Mouse (Mus musculus) layer of hippocampus, adult 6 months (tissue): ENCODE results near the gene Fpr2. TPM values are rescaled to one million over a fixed set of nuclear protein-coding genes. Genes with fewer than 3 reads are reported as not detected.

ENCODE experiments used
- long read RNA-seq, 2 experiments: library from polyadenylated mRNA; unstranded; transcript quantifications; one replicate each; pipeline ENCODE4 v2.0.0; 2019 to 2020
- polyA plus RNA-seq: library from polyadenylated mRNA; unstranded; fragments of <200 nt; fragmentation: Nextera tagmentation; gene quantifications from 2 replicates; pipeline ENCODE4 v1.2.3, GENCODE M21; 2021

Gene Fpr2
- polyA plus RNA-seq: not detected in 2 replicates
- long read RNA-seq, experiment 1: 0 reads
- long read RNA-seq, experiment 2: 0 reads

DNA sequence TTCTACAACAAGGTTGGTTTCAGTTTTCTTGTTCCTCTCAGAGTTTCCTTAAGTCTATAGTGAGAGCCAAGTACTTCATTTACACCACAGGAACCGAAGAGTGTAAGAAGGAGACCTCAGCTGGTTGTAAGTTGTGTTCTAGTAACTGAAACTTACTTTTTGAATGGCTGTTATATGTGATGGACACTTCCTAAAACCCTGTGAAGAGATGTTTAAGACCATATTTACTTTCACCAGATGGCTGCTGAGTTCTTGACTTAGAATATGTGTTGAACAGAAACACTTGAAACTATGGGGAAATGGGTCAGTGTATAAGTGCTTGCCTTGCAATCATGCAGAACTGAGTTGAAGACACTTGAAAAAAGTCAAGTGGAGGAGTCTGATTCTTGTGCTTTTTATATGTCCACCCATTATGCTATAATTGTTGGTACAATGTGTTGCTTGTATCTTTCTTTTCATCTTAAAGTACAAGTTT, at the start of gene Fpr2, which contains the start of gene Fpr3:
TSS of gene Fpr2 (plus strand) at position 51 of the 475 bp plus-strand sequence.
TSS of gene Fpr3 (plus strand) at position 79 of the 475 bp plus-strand sequence.

DNA sequence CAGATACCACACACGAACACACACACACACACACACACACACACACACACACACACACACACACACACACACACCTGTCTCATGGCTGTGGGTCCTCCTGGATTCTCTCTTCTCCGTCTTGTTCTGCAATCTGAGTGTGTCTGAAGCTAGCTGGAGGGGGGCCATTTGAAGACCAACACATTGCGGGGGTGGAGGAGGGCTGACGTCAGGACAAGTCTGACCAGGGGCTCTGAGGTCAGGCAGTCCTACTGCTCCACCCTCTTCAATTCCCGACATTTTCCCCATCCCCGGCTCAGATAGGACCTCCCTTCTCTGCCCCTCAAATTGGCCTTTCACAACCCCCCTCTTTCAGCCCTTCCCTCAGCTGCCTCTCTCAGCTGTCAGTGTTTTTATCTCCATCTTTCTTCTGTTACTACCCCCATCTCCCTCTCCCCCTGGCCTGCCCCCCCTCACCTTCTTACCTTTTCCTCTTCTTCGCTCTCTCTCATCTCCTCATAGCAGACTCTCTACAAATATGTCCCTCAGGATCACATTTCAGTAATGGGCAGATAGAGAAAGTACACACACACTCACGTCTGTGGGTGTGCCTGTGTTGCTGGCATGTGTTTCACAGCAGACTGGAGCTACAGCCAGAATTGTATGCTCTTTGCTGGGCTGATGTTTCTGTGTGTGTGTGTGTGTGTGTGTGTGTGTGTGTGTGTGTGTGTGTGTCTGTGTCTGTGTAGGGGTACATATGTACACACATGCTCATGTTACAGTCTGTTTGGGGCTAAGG, 32.4 kb upstream of the Fpr2 start, which contains the start of gene Has1:
TSS of gene Has1 (minus strand) at position 142 of the 775 bp plus-strand sequence.

GRCm38 (mm10) chr17:17883840-17884239, 3.8 kb upstream of the Fpr2 start, which contains the start of gene Fpr1:
Gene Fpr1 (minus strand): TSS chr17:17883940.

Other genes with a start within 250 kb of the Fpr2 start
- gene Vmn2r90, start 184.1 kb upstream of the Fpr2 start, polyA plus RNA-seq: not detected in 2 replicates
- 2.4 and 3.6 TPM in 2 replicates for gene Spaca6, start 60.7 kb upstream of the Fpr2 start, polyA plus RNA-seq
- 0.80 and 0.94 TPM in 2 replicates for gene Has1, start 32.6 kb upstream of the Fpr2 start, polyA plus RNA-seq
- gene Fpr1, start 3.9 kb upstream of the Fpr2 start, polyA plus RNA-seq: not detected in 2 replicates
- not detected in 2 replicates for gene Fpr3, start within 50 bp of the Fpr2 start, polyA plus RNA-seq
- gene Fpr-rs4, start 133.9 kb downstream of the Fpr2 start, polyA plus RNA-seq: not detected in 2 replicates
- gene Vmn2r124, start 161.6 kb downstream of the Fpr2 start, polyA plus RNA-seq: not detected in 2 replicates
- not detected in 2 replicates for gene Vmn2r91, start 197.2 kb downstream of the Fpr2 start, polyA plus RNA-seq